Mouse (Mus musculus) cortical plate, adult 2 months (tissue): ENCODE measurements around the gene Zfp541.

Source experiments
- CTCF ChIP-seq: fragments of 200-500 bp; IDR thresholded peaks from 2 replicates; pipeline ENCODE4 v1.5.1; 2011; ENCODE audit warnings: mild to moderate bottlenecking, control low read depth, low read length; ENCODE audit not compliant: insufficient read depth; ENCODE audit errors: extremely low read depth
- POLR2A ChIP-seq: fragments of 200-500 bp; IDR thresholded peaks from 2 replicates; pipeline ENCODE4 v1.6.1; 2011; ENCODE audit warnings: mild to moderate bottlenecking, low read length, control low read depth; ENCODE audit not compliant: insufficient read depth; ENCODE audit errors: extremely low read depth

- TF ChIP-seq CTCF (no peak), POLR2A (no peak)
Observed at GRCm38 (mm10) chr7:16132161-16132581, 70.6 kb downstream of the Zfp541 start.
